Mouse (Mus musculus) c-Kit-negative CD71-positive TER-119-positive erythroid progenitor cells, embryonic 14.5 days (primary cell): ENCODE measurements around the gene Pkd1l2.

ENCODE experiments used
- DNase-seq: peaks from one replicate; pipeline ENCODE4 v3.0.0-alpha.2; 2013; ENCODE audit warnings: low read depth, low spot score

Pkd1l2 gene

GRCm38 (mm10) chr8:117033393-117033792 lies 48.9 kb downstream of the Pkd1l2 start:
- DNase-seq, result no peak

GRCm38 (mm10) chr8:117032609-117033008 lies 49.6 kb downstream of the Pkd1l2 start:
- DNase-seq, result no peak

GRCm38 (mm10) chr8:117031476-117031875 lies 50.8 kb downstream of the Pkd1l2 start:
- no peak for DNase-seq

GRCm38 (mm10) chr8:117028686-117029085 lies 53.6 kb downstream of the Pkd1l2 start:
- DNase-seq, result no peak

- DNase-seq, result no peak
Observed at GRCm38 (mm10) chr8:117027601-117028000, 54.6 kb downstream of the Pkd1l2 start.

GRCm38 (mm10) chr8:117022297-117022993 lies 59.8 kb downstream of the Pkd1l2 start:
- no peak for DNase-seq

- no peak for DNase-seq
Observed at GRCm38 (mm10) chr8:117019323-117020275, 62.6 kb downstream of the Pkd1l2 start.

- DNase-seq, result no peak
Observed at GRCm38 (mm10) chr8:117017896-117018295, 64.4 kb downstream of the Pkd1l2 start.

- no peak for DNase-seq
Observed at GRCm38 (mm10) chr8:117017006-117017405, 65.2 kb downstream of the Pkd1l2 start.

GRCm38 (mm10) chr8:117015670-117016069 lies 66.6 kb downstream of the Pkd1l2 start:
- DNase-seq, result no peak

- no peak for DNase-seq
Observed at GRCm38 (mm10) chr8:117011366-117011765, 70.9 kb downstream of the Pkd1l2 start.

- no peak for DNase-seq
Observed at GRCm38 (mm10) chr8:116994016-116994716, 88.1 kb downstream of the Pkd1l2 start.

GRCm38 (mm10) chr8:116993095-116993867 lies 89.0 kb downstream of the Pkd1l2 start, which contains the start of gene Gcsh:
Gene Gcsh (minus strand): TSS chr8:116993537.
- peak; percentile 88 for DNase-seq

GRCm38 (mm10) chr8:116992176-116992971 lies 89.9 kb downstream of the Pkd1l2 start:
- no peak for DNase-seq

GRCm38 (mm10) chr8:116991241-116991640 lies 91.0 kb downstream of the Pkd1l2 start:
- DNase-seq, result no peak

- no peak for DNase-seq
Observed at GRCm38 (mm10) chr8:116989842-116990241, 92.4 kb downstream of the Pkd1l2 start.

GRCm38 (mm10) chr8:116980117-116980516 lies 102.1 kb downstream of the Pkd1l2 start:
- DNase-seq, result peak; percentile 70

- peak; percentile 98 for DNase-seq
Observed at GRCm38 (mm10) chr8:116978631-116979256, 103.5 kb downstream of the Pkd1l2 start, which contains the start of gene 1700030J22Rik. Gene 1700030J22Rik (minus strand): TSS chr8:116978959.

GRCm38 (mm10) chr8:116978052-116978451 lies 104.2 kb downstream of the Pkd1l2 start:
- DNase-seq, result no peak

- DNase-seq, result no peak
Observed at GRCm38 (mm10) chr8:116975606-116976005, 106.6 kb downstream of the Pkd1l2 start.
